Comparison of ENCODE assay signal across 8 mouse cellular contexts in the genomic region with DNA sequence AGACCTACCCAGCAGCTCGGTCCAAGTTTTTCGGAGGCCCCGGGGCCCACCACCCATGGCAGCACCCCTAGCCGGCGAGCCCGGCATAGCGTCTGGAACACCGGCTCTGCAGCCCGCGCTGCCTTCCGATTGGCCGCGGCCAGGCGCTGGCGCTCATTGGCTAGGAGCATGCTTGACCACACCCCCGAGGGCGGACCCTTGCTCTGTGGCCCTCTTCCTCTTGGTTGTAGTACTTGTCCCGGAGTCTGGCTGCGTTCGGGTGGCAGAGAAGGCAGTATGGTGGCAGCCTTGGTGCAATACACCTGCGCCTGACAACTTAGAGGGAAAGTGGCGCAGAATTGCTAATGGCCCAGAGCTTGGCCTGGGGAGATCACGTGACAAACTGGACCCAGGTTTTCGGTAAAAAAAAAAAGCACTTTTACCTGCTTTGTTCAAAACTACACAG. TPM values are rescaled to one million over a fixed set of nuclear protein-coding genes. Genes with fewer than 3 reads are reported as not detected.
A peak's percentile ranks its signal among the peaks of the same experiment; 100 is the strongest.
DNase-seq lines count a peak whose midpoint lies in the region; ATAC-seq lines count a peak whose summit lies in the region.

A gene (minus strand): TSS at position 110 of the 445 bp plus-strand sequence.

- H3K4me1 ChIP-seq in forebrain, embryonic 14.5 days (ENCODE audit: control insufficient read depth, insufficient read depth, low read length), result peaks cover 7% of the 10 kb centered on the region; the same call in 1 of the 2 replicates
- peaks cover 16% of the 10 kb centered on the region for H3K4me1 ChIP-seq in neural tube, embryonic 15.5 days

- H3K27ac ChIP-seq in forebrain, embryonic 14.5 days (ENCODE audit: low read depth, low read length), result no peak within 1 kb of the TSS
- 0 out of 2 replicates have a peak within 1 kb of the TSS, but pooled peaks have one; percentile 23 for H3K27ac ChIP-seq in neural tube, embryonic 15.5 days (replicated peaks)

- under 1% methylated on average over 24 of the region's 24 CpGs for WGBS in forebrain, embryonic 14.5 days
- 0% methylated on average over 24 of the region's 24 CpGs for WGBS in neural tube, embryonic 15.5 days

- peak within 1 kb of the TSS; percentile 77 for H3K4me2 ChIP-seq in forebrain, embryonic 14.5 days (ENCODE audit: low read length)
- H3K4me2 ChIP-seq in neural tube, embryonic 15.5 days, result peak within 1 kb of the TSS; percentile 98

- no peaks in the 10 kb centered on the region for H3K27me3 ChIP-seq in forebrain, embryonic 14.5 days (replicated peaks; ENCODE audit: control insufficient read depth, insufficient read depth, low read length)
- H3K27me3 ChIP-seq in neural tube, embryonic 15.5 days (replicated peaks), result no peaks in the 10 kb centered on the region

- no peaks in the 10 kb centered on the region for H3K9me3 ChIP-seq in forebrain, embryonic 14.5 days (replicated peaks; ENCODE audit: control insufficient read depth, low read length)
- no peaks in the 10 kb centered on the region for H3K9me3 ChIP-seq in neural tube, embryonic 15.5 days (replicated peaks)

- H3K36me3 ChIP-seq in forebrain, embryonic 14.5 days (ENCODE audit: control insufficient read depth, insufficient read depth, low read length), result no peaks in the 10 kb centered on the region
- H3K36me3 ChIP-seq in neural tube, embryonic 15.5 days, result no peaks in the 10 kb centered on the region

- intact Hi-C loops in heart, postnatal 14 days (cut with DNase I), result loop anchor here (2.0 kb wide), 1 partner anchor 42 kb away; no protein-coding TSS in a partner anchor

- peak; percentile 99 for ATAC-seq in forebrain, embryonic 14.5 days
- peak; percentile 99 for ATAC-seq in neural tube, embryonic 15.5 days (ENCODE audit: low FRiP score)

- peak within 1 kb of the TSS; percentile 73 for H3K9ac ChIP-seq in forebrain, embryonic 14.5 days (ENCODE audit: low read length)
- H3K9ac ChIP-seq in neural tube, embryonic 15.5 days (replicated peaks), result peak within 1 kb of the TSS; percentile 54

- peak; percentile 98 for DNase-seq in ES-CJ7 (ENCODE audit: low read depth, low spot score)
- DNase-seq in cerebellum, adult 11 months, result peak; percentile 89
- DNase-seq in forebrain, embryonic 14.5 days (ENCODE audit: low spot score), result peak; percentile 96
- peak; percentile 92 to 93 for DNase-seq in heart, postnatal 14 days
- DNase-seq in layer of hippocampus, adult 11-12 months (ENCODE audit: low spot score), result peak; percentile 91
- DNase-seq in lung, adult 18-20 months, result peak; percentile 94 to 95
- DNase-seq in testis, postnatal 14 days (ENCODE audit: low spot score), result peak; percentile 94

- peak within 1 kb of the TSS; percentile 50 for H3K4me3 ChIP-seq in forebrain, embryonic 14.5 days (ENCODE audit: low read depth, low read length)
- peak within 1 kb of the TSS; percentile 57 for H3K4me3 ChIP-seq in neural tube, embryonic 15.5 days (replicated peaks)

RNA-seq across cellular contexts. Expression of the gene that starts here (rescaled TPM):
- polyA plus RNA-seq in forebrain, embryonic 14.5 days (2014; fragmentation: Nextera tagmentation; extraction: Ambion mirVana), result 13.7 and 14.0 TPM in 2 replicates
- total RNA-seq in heart, postnatal 14 days (2021), result 1 to 10 TPM; 2.1 to 5.4 TPM
- 6.1 and 9.8 TPM in 2 replicates for polyA plus RNA-seq in neural tube, embryonic 15.5 days (2015; fragmentation: Nextera tagmentation; extraction: Ambion mirVana)
